Comparison of ENCODE assay signal across 9 mouse cellular contexts in genomic region chr10:3941054-3941757, GRCm38 (mm10). TPM values are rescaled to one million over a fixed set of nuclear protein-coding genes. Genes with fewer than 3 reads are reported as not detected.
DNase-seq lines count a peak whose midpoint lies in the region; ATAC-seq lines count a peak whose summit lies in the region.
"Had no signal": no experiment of that assay in that cellular context is flagged by ENCODE, and none has a peak within 500 bp of the region (broad histone marks: within the 10 kb centered on the region; RNA-seq: fewer than 3 reads in every experiment).

No protein-coding gene starts in this region.

- no peak overlapping the region for H3K27ac ChIP-seq in heart, embryonic 12.5 days (ENCODE audit: poor library complexity, severe bottlenecking)
- peak overlapping the region; percentile 55 for H3K27ac ChIP-seq in embryonic facial prominence, embryonic 14.5 days (replicated peaks; ENCODE audit: low read depth, low read length)
- H3K27ac ChIP-seq: liver, embryonic 14.5 days had no signal

- no peaks in the 10 kb centered on the region for H3K27me3 ChIP-seq in heart, embryonic 12.5 days (replicated peaks)
- no peaks in the 10 kb centered on the region for H3K27me3 ChIP-seq in embryonic facial prominence, embryonic 14.5 days (replicated peaks; ENCODE audit: control insufficient read depth, insufficient read depth, low read length)

- H3K36me3 ChIP-seq in heart, embryonic 12.5 days, result 0 out of 2 replicates have a peak, but pooled peaks cover 6% of the 10 kb centered on the region
- H3K36me3 ChIP-seq in embryonic facial prominence, embryonic 14.5 days (ENCODE audit: control insufficient read depth, insufficient read depth, low read length), result peaks cover 25% of the 10 kb centered on the region

- H3K4me3 ChIP-seq in heart, embryonic 12.5 days, result no peak overlapping the region
- H3K4me3 ChIP-seq in embryonic facial prominence, embryonic 14.5 days (ENCODE audit: low read depth, low read length), result no peak overlapping the region

- no peak overlapping the region for H3K4me2 ChIP-seq in heart, embryonic 12.5 days
- no peak overlapping the region for H3K4me2 ChIP-seq in embryonic facial prominence, embryonic 14.5 days (ENCODE audit: low read depth, low read length)

- no peak; the same call in 1 of the 2 replicates for ATAC-seq in heart, embryonic 12.5 days (ENCODE audit: insufficient number of reproducible peaks, low FRiP score)
- ATAC-seq in embryonic facial prominence, embryonic 14.5 days (ENCODE audit: low read depth), result peak; percentile 86
- ATAC-seq in erythroblast, adult 5-6 weeks (replicated peaks; ENCODE audit: low FRiP score, poor library complexity, severe bottlenecking), result no peak

- H3K9ac ChIP-seq in heart, embryonic 12.5 days, result no peak overlapping the region
- H3K9ac ChIP-seq in embryonic facial prominence, embryonic 14.5 days (ENCODE audit: low read depth, low read length), result no peak overlapping the region
- H3K9ac ChIP-seq: liver, embryonic 14.5 days had no signal

- WGBS in heart, embryonic 12.5 days, result 32% methylated on average over 11 of the region's 11 CpGs
- WGBS in embryonic facial prominence, embryonic 14.5 days, result 24% methylated on average over 11 of the region's 11 CpGs

- H3K9me3 ChIP-seq in heart, embryonic 12.5 days (replicated peaks), result no peaks in the 10 kb centered on the region
- no peaks in the 10 kb centered on the region for H3K9me3 ChIP-seq in embryonic facial prominence, embryonic 14.5 days (ENCODE audit: control insufficient read depth, low read length)

- peak; percentile 45 to 81 for DNase-seq in heart, adult 18-20 months
- DNase-seq in embryonic facial prominence, embryonic 14.5 days (ENCODE audit: low spot score), result peak; percentile 83
- peak; percentile 47 to 74 for DNase-seq in kidney, adult 8-10 months
- peak; percentile 66 to 80 for DNase-seq in lung, postnatal 4 days
- no peak for DNase-seq in layer of hippocampus, postnatal 10 days (ENCODE audit: low spot score in 2 of 2)
- DNase-seq in MN1 (ENCODE audit: low spot score), result no peak

- 0 out of 2 replicates have a peak, but pooled peaks cover 7% of the 10 kb centered on the region for H3K4me1 ChIP-seq in heart, embryonic 12.5 days (replicated peaks)
- H3K4me1 ChIP-seq in embryonic facial prominence, embryonic 14.5 days (ENCODE audit: control insufficient read depth, insufficient read depth, low read length), result 0 out of 2 replicates have a peak, but pooled peaks cover 5% of the 10 kb centered on the region

RNA-seq across cellular contexts. Expression of gene Mthfd1l, which starts 31.7 kb away (rescaled TPM):
- total RNA-seq in heart, adult 18-20 months (2021), result under 1 TPM; 0.69 to 0.90 TPM
- 16.9 and 17.8 TPM in 2 replicates for polyA plus RNA-seq in heart, embryonic 12.5 days (2016; fragmentation: Nextera tagmentation; extraction: Ambion mirVana)
- polyA plus RNA-seq in embryonic facial prominence, embryonic 14.5 days (2014; fragmentation: Nextera tagmentation; extraction: Ambion mirVana), result 8.6 and 12.1 TPM in 2 replicates
- total RNA-seq in layer of hippocampus, postnatal 10 days (2021), result 10 to 100 TPM; 13.4 to 14.4 TPM
- total RNA-seq in erythroblast, adult 5-6 weeks (2015; ENCODE audit: low replicate concordance), result 5.9 and 9.6 TPM in 2 replicates
- 26.9 and 32.3 TPM in 2 replicates for total RNA-seq in erythroblast, adult 5-6 weeks (2017; ENCODE audit: low replicate concordance)

Comparison
In these comparisons a context has a peak if more than half of its experiments do, and no peak if none do; other contexts are left out.
1. DNase-seq: peak in heart, adult 18-20 months (2 of 2), embryonic facial prominence, embryonic 14.5 days (single experiment), kidney, adult 8-10 months (2 of 2) and lung, postnatal 4 days (2 of 2); none in layer of hippocampus, postnatal 10 days (0 of 2) and MN1 (single experiment).